Mouse (Mus musculus): ENCODE data around the gene Zfp329.
"Not testable (repeated sequence)": the region's sequence is repeated elsewhere in the genome, so short reads cannot be mapped to it uniquely, and the experiment has no call there.

Gene Zfp329

DNA sequence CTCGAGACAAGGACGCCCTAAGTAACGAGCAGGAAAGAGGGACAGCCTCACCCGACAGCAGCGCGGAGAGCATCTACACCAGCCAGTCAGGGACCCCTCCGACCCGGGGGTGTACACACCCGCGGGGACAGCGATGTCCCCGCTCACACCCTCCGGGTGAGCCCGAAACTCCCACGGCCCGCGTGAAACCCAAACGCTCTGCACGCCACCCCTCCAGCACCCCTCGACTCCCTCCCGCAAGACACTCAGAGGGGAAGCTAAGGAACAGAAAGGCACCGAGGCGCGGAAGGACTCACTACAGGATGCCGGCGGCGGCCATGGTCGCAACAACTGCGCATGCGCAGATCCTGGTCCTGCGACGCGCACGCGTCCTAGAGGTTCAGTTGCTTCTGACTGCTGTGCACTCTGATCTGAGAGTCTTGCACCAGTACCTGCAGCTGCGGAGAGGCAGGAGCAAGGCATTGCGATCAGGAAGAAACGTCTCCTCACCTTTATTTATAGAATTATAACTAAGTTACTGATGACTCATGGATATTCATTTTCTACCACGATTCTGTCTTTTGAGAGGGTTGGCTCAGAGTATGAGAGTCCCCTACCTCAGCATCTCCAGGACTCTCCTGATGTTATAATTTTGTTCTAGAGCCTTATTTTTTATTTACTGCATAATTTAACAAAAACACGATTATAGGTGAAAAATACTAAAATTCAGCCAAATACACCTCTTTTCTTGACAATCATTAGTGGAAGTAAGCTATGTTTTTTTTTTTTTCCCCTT lies at the start of gene Zfp329:
Gene Zfp329, minus strand, starts transcription at position 338 of the 775 bp plus-strand sequence.
- DNase-seq (ENCODE audit: low spot score in 2 of 2) = peak; percentile 92 to 95

DNA sequence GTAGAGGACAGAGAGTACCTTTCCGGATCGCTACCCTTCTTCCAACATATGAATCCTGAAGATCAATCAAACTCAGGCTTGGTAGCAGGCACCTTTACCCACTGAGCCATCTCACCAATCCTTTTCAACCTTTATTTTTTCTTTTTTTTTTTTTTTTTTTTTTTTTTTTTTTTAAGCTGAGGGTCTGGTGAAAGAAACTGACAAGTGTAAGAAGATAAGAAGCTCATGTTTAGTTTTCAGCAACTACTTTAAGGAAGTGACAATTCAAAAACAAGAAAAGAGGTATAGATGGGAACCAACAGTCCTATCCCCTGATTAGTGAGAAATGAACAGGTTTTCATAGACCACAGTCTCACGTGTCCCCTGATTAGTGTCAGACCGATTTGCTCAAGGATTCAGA lies 17.1 kb upstream of the Zfp329 start:
- DNase-seq (ENCODE audit: low spot score in 2 of 2) = no peak

DNA sequence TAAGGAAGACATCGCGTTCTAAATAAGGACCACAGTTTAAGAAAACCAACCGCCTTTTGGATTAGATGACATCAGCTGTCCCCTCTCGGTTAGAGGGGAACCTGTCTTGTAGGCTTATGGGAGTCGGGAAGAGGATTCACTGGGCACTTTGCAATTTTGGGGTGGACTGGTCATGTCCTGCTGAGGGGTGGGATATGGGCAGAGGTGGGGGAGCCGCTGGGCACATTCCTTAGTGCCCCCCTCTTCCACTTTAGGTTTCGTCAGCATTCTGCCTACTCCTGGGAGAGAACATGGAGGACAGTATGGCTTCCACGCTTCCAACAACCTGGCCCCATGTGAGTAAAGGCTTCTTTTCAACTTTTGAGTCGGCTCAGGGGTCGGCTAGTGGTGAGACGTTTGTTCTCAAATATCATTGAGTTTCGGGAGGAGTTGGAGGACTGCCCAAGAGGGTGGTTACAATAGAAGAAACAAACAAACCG lies 16.6 kb upstream of the Zfp329 start:
- DNase-seq (ENCODE audit: low spot score in 2 of 2) = no peak

DNA sequence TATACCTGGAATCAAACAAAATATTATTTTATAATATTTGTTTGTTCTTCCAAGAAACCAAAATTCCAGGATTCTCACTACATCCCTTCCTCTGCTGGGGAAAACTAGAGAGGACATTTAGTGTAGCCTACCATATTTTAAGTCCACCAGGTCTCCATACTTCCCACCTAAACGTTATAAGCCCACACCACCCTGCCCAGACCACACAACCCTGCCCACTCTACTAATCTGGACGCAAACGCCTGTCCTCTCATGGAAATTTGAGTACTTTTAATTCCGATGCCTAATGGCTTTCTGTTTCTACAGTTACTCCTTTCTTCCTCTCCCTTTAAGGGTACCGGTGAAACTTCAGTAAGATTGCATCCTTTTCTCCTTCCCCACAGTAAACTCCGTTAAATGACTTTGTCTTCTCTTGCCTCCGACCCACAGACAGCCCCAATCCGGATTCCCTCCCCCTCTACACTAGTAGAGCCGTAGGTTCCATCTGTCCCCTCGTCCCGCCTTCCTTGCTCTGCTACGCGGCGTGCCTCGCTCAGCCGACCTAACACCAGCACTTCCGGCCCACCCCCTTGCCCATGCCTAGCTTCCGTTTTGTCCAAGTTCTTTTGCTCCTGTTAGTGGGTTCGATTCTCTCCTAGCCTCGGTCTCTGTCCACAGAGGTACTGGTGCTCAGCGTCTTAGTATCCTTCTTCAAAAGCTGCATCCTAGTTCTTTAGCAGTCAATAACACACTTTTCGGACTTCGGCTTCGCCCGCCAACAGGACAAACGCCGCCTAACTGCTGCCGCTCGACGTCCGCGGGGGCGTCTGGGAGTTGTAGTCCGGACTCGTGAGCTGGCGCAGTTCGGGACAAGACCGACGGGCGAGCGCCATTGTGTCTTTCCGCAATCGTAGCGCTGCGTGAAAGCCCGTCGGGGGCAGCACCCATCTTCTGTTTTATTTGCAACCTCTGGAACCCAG lies 15.8 kb upstream of the Zfp329 start, which contains the start of gene Zfp110:
Gene Zfp110, plus strand, starts transcription at position 600 of the 959 bp plus-strand sequence.
- peak; percentile 84 to 88 for DNase-seq (ENCODE audit: low spot score in 2 of 2)

DNA sequence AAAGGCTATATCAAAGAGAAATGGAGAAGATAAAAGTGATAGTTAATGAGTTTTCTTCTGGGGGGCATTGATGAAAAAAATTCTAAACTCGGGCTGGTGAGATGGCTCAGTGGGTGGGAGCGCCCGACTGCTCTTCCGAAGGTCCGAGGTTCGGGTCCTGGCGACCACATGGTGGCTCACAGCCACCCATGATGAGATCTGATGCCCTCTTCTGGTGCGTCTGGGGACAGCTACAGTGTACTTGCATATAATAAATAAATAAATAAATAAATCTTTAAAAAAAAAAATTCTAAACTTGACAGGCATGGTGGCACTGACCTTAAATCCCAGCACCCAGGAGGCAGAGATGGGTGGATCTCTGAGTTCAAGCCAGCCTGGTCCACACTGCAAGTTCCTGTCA lies 3.1 kb downstream of the Zfp329 start:
- DNase-seq (ENCODE audit: low spot score in 2 of 2) = no peak

DNA sequence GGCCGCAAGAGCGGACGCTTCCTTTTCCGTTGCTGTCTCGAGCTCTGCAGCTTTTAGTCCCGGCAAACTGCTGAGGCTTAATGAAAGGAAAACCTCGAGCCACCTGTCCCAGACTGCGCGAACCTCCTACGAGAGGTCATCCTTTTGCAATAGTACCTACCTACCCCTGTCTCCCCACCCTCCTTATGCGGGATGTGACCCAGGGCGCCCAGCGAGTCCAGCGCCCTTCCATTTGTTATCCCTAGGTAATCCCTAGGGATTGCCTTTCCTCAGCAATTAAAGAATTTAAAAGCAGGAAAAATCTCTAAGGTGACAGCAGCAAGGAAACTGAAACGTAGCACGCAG lies 15.0 kb downstream of the Zfp329 start:
- no peak for DNase-seq (ENCODE audit: low spot score in 2 of 2)

DNA sequence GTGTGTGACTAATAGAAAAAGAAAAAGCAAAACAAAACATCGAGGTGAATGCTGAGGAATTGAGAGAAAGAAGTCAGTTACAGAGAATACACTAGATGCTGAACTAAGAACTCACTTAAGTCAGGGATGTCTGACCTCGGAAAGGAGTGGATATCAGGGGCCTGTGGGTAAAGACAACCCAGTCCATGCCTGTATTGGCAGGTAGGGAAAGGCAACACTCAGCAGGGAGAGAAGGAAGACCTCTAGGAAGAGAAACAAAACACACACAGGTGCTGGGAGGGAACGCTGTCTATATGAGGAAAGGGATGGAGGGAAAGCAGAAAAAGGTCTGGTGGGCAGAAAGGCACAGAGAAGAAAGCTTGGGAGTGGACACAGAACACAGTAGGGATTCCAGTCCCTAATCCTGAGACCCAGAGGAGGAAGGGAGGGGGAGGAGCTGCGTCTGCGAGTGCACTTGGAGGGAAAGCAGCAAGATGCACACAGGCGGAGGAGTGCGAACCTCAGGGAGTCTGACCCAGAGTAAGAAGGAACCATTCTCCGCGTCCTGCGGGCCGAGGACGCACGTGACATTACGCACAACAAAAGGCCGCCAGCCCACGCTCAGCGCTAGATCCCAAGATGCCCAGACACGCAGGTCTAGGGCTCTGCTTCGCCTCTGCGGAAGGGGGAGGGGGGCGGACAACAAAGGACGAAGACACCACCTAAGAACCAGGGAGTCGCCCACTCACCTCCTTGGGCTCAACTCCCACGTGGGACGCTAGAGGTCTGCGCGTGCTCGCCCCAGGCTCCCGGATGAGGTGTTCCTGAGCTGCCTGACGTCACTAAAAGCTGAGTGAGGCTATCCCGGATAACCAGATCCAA lies 15.6 kb downstream of the Zfp329 start, which contains the start of gene Zscan18:
Gene Zscan18, minus strand, starts transcription at position 770 of the 861 bp plus-strand sequence.
- DNase-seq (ENCODE audit: low spot score in 2 of 2) = peak; percentile 87 to 90

DNA sequence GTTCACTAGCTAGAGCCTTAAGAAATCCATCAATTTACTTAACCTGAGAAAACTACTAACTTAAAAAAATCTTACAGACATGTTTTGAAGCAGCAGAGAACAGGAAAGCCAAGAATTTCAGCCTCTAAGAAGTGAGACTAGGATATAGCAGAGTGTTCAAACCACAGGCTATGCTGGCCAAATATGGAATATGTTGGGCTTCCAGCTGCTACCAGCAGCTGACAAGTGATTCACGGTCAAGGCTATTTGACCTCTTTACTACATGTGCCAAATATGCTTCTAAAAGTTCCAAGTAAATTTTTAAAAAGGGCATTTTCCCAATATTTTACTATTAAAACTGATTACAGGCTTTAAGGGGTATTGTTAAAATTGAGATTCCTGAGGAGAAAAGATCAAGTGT lies 19.1 kb downstream of the Zfp329 start:
- DNase-seq (ENCODE audit: low spot score in 2 of 2) = no peak

DNA sequence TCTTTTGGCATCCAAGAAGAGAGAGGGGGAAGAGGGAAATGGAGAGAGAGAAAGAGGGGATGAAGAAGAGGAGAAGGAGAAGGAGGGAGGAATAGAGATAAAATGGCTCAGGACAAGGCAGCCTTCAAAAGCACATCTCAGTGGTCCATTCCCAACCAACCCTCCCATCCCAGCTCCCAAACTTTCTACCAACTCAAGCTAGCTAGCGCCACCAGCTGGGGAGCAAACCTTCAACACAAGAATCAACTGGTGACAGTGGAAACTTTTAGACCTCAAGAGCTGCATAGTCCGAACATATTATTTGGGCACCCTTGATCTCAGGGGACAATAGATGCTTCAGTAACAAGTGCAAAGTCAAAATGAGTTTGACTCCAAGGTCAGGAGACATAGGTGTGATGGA lies 20.7 kb downstream of the Zfp329 start:
- no peak for DNase-seq (ENCODE audit: low spot score in 2 of 2)

DNA sequence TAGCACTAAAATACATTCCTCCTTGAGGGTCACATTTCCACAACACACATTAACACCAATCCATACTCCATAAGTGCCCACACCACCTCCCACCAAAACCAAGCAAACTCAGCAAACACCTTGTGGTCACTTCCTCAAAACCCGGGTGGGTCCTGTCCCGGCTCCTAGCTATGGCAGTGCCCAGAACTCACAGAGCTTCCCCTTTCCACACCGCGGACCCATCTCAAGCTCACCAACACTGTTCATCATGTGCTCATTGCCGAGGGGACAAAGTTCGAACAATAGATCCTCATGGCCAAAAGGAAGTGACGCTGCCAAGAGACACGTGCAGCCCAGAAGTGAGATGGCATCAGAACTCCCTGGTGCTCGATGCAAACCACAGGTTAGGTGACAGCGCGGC lies 26.0 kb downstream of the Zfp329 start:
- DNase-seq (ENCODE audit: low spot score in 2 of 2) = not testable (repeated sequence)

DNA sequence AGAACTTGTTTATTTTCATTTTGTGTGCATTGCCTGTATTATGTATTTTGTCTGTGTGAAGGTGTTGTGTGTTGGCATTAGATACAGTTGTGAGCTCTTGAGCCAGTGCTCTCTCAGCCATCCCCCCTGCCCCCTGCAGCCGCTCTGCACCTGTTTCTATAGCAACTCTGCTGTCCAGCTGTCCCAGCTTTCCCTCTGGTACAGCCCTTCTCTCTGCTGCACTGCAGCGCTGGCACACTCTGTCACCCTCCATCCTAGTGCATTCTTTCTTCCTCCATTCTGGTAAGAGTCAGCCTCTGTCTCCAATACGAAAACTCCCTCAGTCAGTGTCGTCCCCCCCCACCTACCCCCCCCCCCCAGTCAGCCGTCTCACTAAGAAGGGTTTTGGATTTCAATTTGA lies 30.6 kb downstream of the Zfp329 start:
- DNase-seq (ENCODE audit: low spot score in 2 of 2) = no peak

DNA sequence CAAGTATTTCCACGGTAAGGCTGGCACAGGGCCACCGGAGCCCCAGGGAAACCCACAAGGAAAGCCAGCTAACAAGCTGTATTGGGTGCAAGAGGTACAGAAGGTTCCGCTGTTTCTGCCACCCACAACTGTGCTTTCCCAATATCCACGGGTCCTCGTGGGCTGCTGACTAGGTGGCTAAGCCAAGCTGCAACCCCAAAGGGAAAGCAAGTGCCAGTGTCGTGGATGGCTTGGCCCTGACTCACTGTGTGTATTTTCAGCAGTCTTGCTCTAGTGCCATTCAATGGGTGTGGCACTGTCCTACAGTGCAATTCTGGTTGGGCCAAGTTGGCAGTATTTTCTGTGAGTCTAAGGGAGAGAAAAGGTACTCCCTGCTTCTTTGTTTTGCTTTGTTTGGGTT lies 31.3 kb downstream of the Zfp329 start:
- no peak for DNase-seq (ENCODE audit: low spot score in 2 of 2)

DNA sequence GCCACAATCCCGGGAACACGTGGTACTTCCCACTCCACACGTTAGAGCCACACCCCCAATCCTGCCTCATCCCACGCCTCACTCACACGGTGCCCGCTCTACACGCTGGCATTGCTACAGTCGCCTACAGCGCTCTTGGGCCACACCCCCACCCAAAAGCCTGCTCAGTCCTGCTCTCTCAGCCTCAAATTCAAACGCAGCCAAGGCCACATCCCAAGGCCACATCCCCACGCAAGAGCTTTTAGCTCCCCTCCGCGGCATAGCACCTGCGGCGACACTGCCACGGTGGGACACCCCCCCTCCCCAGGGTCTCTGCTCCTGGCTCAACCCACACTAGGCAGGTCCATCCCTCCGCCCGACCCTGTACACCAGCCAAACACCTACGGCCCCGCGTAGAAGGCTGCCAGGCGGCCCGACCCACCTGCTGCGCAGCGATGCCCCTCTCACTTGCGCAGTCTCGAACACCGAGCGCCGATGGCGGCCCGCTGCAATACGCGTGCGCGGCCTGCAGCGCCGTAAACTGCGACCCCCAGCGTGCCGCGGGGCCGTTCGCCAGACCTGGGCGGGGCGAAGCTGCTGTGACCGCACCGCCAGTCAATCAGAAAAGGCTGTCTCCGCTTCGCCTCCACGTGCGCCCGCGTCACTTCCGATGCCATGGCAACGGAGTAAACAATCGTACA lies 38.4 kb downstream of the Zfp329 start:
- DNase-seq (ENCODE audit: low spot score in 2 of 2) = peak; percentile 82 to 90

DNA sequence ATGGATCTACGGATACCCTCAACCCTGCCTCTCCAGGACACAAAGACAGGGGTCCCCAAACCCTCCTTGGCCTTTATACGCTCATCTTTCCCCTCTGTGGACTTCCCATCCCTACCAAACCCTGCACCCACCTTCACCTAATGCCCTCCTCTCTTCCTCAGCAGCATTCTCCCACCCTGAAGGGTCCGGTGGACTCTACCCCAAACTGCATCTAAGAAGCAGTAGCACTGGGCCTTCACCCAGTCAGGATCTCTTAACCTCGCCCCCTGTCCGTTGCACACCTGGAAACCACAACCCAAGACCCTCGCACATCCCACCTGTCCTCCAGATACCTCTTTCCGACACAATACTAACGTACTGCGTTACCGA lies 38.9 kb downstream of the Zfp329 start:
- DNase-seq (ENCODE audit: low spot score in 2 of 2) = no peak

DNA sequence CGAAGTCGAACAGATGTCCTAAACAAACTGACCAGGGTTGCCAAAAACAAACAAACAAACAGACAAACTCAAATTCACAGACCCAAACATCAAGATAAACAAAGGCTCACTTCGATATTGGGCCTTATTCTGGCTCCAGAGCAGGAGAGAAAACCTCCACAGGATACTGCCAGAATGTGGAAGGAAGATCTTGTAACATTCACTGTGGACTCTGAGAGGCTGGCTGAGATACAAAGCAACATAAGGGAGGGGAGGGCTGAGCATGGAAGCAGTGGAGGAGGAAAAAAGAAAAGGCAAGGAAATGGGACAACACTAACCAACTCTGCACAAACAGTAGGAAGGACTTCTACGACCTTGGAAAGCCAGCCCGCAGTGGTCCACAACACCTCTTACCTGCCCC lies 39.5 kb downstream of the Zfp329 start:
- DNase-seq (ENCODE audit: low spot score in 2 of 2) = peak in 1 of 2 experiments; percentile 33

DNA sequence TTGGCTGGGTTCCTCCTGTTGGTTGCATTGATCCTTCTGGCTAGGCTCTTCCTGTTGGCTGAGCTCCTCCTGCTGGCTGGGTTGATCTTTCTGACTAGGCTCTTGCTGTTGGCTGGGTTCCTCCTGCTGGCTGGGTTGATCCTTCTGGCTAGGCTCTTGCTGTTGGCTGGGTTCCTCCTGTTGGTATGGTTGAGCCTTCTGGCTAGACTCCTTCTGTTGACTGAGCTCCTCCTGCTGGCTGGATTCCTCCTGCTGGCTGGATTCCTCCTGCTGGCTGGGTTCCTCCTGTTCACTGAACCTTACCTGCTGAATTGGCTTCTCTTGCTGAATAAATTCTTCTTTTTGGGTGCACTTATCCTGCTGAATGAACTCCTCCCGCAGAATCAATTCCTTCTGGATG lies 44.1 kb downstream of the Zfp329 start:
- DNase-seq (ENCODE audit: low spot score in 2 of 2) = peak; percentile 41 to 67

DNA sequence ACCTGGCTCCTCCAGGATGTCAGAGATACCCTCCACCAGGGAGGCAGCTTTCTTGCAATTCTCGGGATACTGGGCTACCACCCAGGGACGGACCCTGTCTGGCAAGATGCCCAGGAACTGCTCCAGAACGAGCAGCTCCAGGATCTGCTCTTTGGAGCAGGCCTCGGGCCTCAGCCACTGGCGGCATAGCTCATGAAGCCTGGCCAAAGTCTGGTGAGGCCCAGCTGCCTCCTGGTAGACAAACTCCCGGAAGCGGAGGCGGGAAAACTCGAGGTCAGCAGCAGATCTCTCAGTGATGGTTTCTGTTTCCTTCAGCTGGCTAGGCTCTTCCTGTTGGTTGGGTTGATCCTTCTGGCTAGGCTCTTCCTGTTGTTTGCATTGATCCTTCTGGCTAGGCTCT lies 44.5 kb downstream of the Zfp329 start:
- DNase-seq (ENCODE audit: low spot score in 2 of 2) = no peak
